Mouse (Mus musculus): Measurements from ENCODE around the gene Galnt14. TPM values are rescaled to one million over a fixed set of nuclear protein-coding genes. Genes with fewer than 3 reads are reported as not detected.

Gene Galnt14
- polyA plus RNA-seq, 1 experiment from 2014 or later, result 21.4 TPM

GRCm38 (mm10) chr17:73489519-73489918 is 220.7 kb downstream of the Galnt14 start:
- no peak for ATAC-seq (ENCODE audit: low FRiP score, low TSS enrichment)
- Histone ChIP-seq H3K4me2 (replicated peaks; ENCODE audit: low read depth, low read length) (no peak overlapping the region), H3K27ac (ENCODE audit: low read length) (no peak overlapping the region), H3K9ac (replicated peaks; ENCODE audit: low read length) (no peak overlapping the region), H3K4me1 (ENCODE audit: insufficient read depth, low read length) (no peaks in the 10 kb centered on the region), H3K27me3 (ENCODE audit: insufficient read depth, low read length) (no peaks in the 10 kb centered on the region), H3K9me3 (ENCODE audit: low read length) (no peaks in the 10 kb centered on the region), H3K4me3 (ENCODE audit: low read length) (no peak overlapping the region), H3K36me3 (ENCODE audit: insufficient read depth, low read length) (no peaks in the 10 kb centered on the region)
- WGBS, result 84% methylated on average over 4 of the region's 4 CpGs

- no peak overlapping the region for H3K4me3 ChIP-seq (ENCODE audit: low read length)
- no peaks in the 10 kb centered on the region for H3K27me3 ChIP-seq (ENCODE audit: insufficient read depth, low read length)
- no peaks in the 10 kb centered on the region for H3K4me1 ChIP-seq (ENCODE audit: insufficient read depth, low read length)
- no peak overlapping the region for H3K4me2 ChIP-seq (replicated peaks; ENCODE audit: low read depth, low read length)
- ATAC-seq (ENCODE audit: low FRiP score, low TSS enrichment), result no peak; the same call in 1 of the 2 replicates
- H3K9me3 ChIP-seq (ENCODE audit: low read length), result no peaks in the 10 kb centered on the region
- no peak overlapping the region for H3K27ac ChIP-seq (ENCODE audit: low read length)
- no peaks in the 10 kb centered on the region for H3K36me3 ChIP-seq (ENCODE audit: insufficient read depth, low read length)
- WGBS, result 23% methylated on average over 13 of the region's 13 CpGs
- no peak overlapping the region for H3K9ac ChIP-seq (replicated peaks; ENCODE audit: low read length)
Observed at GRCm38 (mm10) chr17:73487792-73488191, 222.5 kb downstream of the Galnt14 start.

- no peak for ATAC-seq (ENCODE audit: low FRiP score, low TSS enrichment)
- Histone ChIP-seq H3K4me2 (replicated peaks; ENCODE audit: low read depth, low read length) (no peak overlapping the region), H3K9me3 (ENCODE audit: low read length) (no peaks in the 10 kb centered on the region), H3K27me3 (ENCODE audit: insufficient read depth, low read length) (no peaks in the 10 kb centered on the region), H3K36me3 (ENCODE audit: insufficient read depth, low read length) (no peaks in the 10 kb centered on the region), H3K27ac (ENCODE audit: low read length) (no peak overlapping the region), H3K4me1 (ENCODE audit: insufficient read depth, low read length) (no peaks in the 10 kb centered on the region), H3K9ac (replicated peaks; ENCODE audit: low read length) (no peak overlapping the region), H3K4me3 (ENCODE audit: low read length) (no peak overlapping the region)
- WGBS, result 75% methylated on average over 3 of the region's 3 CpGs
Observed at GRCm38 (mm10) chr17:73487380-73487779, 222.9 kb downstream of the Galnt14 start.

GRCm38 (mm10) chr17:73477096-73478076 is 232.9 kb downstream of the Galnt14 start:
- Histone ChIP-seq H3K9ac (replicated peaks; ENCODE audit: low read length) (no peak overlapping the region), H3K4me3 (ENCODE audit: low read length) (no peak overlapping the region), H3K27ac (ENCODE audit: low read length) (no peak overlapping the region), H3K4me1 (ENCODE audit: insufficient read depth, low read length) (no peaks in the 10 kb centered on the region), H3K36me3 (ENCODE audit: insufficient read depth, low read length) (no peaks in the 10 kb centered on the region), H3K27me3 (ENCODE audit: insufficient read depth, low read length) (no peaks in the 10 kb centered on the region), H3K4me2 (replicated peaks; ENCODE audit: low read depth, low read length) (no peak overlapping the region), H3K9me3 (ENCODE audit: low read length) (no peaks in the 10 kb centered on the region)
- ATAC-seq (ENCODE audit: low FRiP score, low TSS enrichment), result no peak
- 57% methylated on average over 11 of the region's 11 CpGs for WGBS

GRCm38 (mm10) chr17:73474371-73474770 is 235.9 kb downstream of the Galnt14 start:
- Histone ChIP-seq H3K4me2 (replicated peaks; ENCODE audit: low read depth, low read length) (no peak overlapping the region), H3K27me3 (ENCODE audit: insufficient read depth, low read length) (no peaks in the 10 kb centered on the region), H3K4me1 (ENCODE audit: insufficient read depth, low read length) (no peaks in the 10 kb centered on the region), H3K9ac (replicated peaks; ENCODE audit: low read length) (no peak overlapping the region), H3K4me3 (ENCODE audit: low read length) (no peak overlapping the region), H3K36me3 (ENCODE audit: insufficient read depth, low read length) (no peaks in the 10 kb centered on the region), H3K9me3 (ENCODE audit: low read length) (no peaks in the 10 kb centered on the region), H3K27ac (ENCODE audit: low read length) (no peak overlapping the region)
- no peak for ATAC-seq (ENCODE audit: low FRiP score, low TSS enrichment)
- 43% methylated on average over 7 of the region's 7 CpGs for WGBS

- Histone ChIP-seq H3K36me3 (ENCODE audit: insufficient read depth, low read length) (no peaks in the 10 kb centered on the region), H3K9ac (replicated peaks; ENCODE audit: low read length) (no peak overlapping the region), H3K4me1 (ENCODE audit: insufficient read depth, low read length) (no peaks in the 10 kb centered on the region), H3K9me3 (ENCODE audit: low read length) (no peaks in the 10 kb centered on the region), H3K27ac (ENCODE audit: low read length) (no peak overlapping the region), H3K4me3 (ENCODE audit: low read length) (no peak overlapping the region), H3K4me2 (replicated peaks; ENCODE audit: low read depth, low read length) (no peak overlapping the region), H3K27me3 (ENCODE audit: insufficient read depth, low read length) (no peaks in the 10 kb centered on the region)
- WGBS, result 71% methylated on average over 3 of the region's 3 CpGs
- ATAC-seq (ENCODE audit: low FRiP score, low TSS enrichment), result no peak
Observed at GRCm38 (mm10) chr17:73473012-73473411, 237.2 kb downstream of the Galnt14 start.

GRCm38 (mm10) chr17:73460874-73461273 is 249.4 kb downstream of the Galnt14 start:
- 86% methylated on average over 4 of the region's 4 CpGs for WGBS

GRCm38 (mm10) chr17:73458741-73459140 is 251.5 kb downstream of the Galnt14 start:
- H3K9me3 ChIP-seq (ENCODE audit: low read length), result no peaks in the 10 kb centered on the region
- H3K9ac ChIP-seq (replicated peaks; ENCODE audit: low read length), result no peak overlapping the region
- ATAC-seq (ENCODE audit: low FRiP score, low TSS enrichment), result no peak
- WGBS, result 79% methylated on average over 4 of the region's 4 CpGs
- H3K36me3 ChIP-seq (ENCODE audit: insufficient read depth, low read length), result no peaks in the 10 kb centered on the region
- H3K27ac ChIP-seq (ENCODE audit: low read length), result no peak overlapping the region
- no peak overlapping the region for H3K4me2 ChIP-seq (replicated peaks; ENCODE audit: low read depth, low read length)
- H3K27me3 ChIP-seq (ENCODE audit: insufficient read depth, low read length), result no peaks in the 10 kb centered on the region
- no peaks in the 10 kb centered on the region for H3K4me1 ChIP-seq (ENCODE audit: insufficient read depth, low read length)
- no peak overlapping the region for H3K4me3 ChIP-seq (ENCODE audit: low read length)

More at GRCm38 (mm10) chr17:73460874-73461273, 249.4 kb downstream of the Galnt14 start:
- Histone ChIP-seq H3K9ac (replicated peaks; ENCODE audit: low read length) (no peak overlapping the region), H3K9me3 (ENCODE audit: low read length) (no peaks in the 10 kb centered on the region), H3K4me3 (ENCODE audit: low read length) (no peak overlapping the region), H3K4me2 (replicated peaks; ENCODE audit: low read depth, low read length) (no peak overlapping the region), H3K36me3 (ENCODE audit: insufficient read depth, low read length) (no peaks in the 10 kb centered on the region), H3K27ac (ENCODE audit: low read length) (no peak overlapping the region), H3K27me3 (ENCODE audit: insufficient read depth, low read length) (no peaks in the 10 kb centered on the region), H3K4me1 (ENCODE audit: insufficient read depth, low read length) (no peaks in the 10 kb centered on the region)
- no peak for ATAC-seq (ENCODE audit: low FRiP score, low TSS enrichment)

GRCm38 (mm10) chr17:73456551-73456950 is 253.7 kb downstream of the Galnt14 start:
- H3K27ac ChIP-seq (ENCODE audit: low read length), result no peak overlapping the region
- ATAC-seq (ENCODE audit: low FRiP score, low TSS enrichment), result no peak
- H3K27me3 ChIP-seq (ENCODE audit: insufficient read depth, low read length), result no peaks in the 10 kb centered on the region
- WGBS, result 92% methylated on average over 2 of the region's 2 CpGs
- H3K36me3 ChIP-seq (ENCODE audit: insufficient read depth, low read length), result no peaks in the 10 kb centered on the region
- H3K4me2 ChIP-seq (replicated peaks; ENCODE audit: low read depth, low read length), result no peak overlapping the region
- H3K9ac ChIP-seq (replicated peaks; ENCODE audit: low read length), result no peak overlapping the region
- no peak overlapping the region for H3K4me3 ChIP-seq (ENCODE audit: low read length)
- H3K4me1 ChIP-seq (ENCODE audit: insufficient read depth, low read length), result no peaks in the 10 kb centered on the region
- H3K9me3 ChIP-seq (ENCODE audit: low read length), result no peaks in the 10 kb centered on the region

GRCm38 (mm10) chr17:73453646-73454045 is 256.6 kb downstream of the Galnt14 start:
- no peaks in the 10 kb centered on the region for H3K9me3 ChIP-seq (ENCODE audit: low read length)
- no peak overlapping the region for H3K4me2 ChIP-seq (replicated peaks; ENCODE audit: low read depth, low read length)
- WGBS, result 79% methylated on average over 3 of the region's 3 CpGs
- H3K4me3 ChIP-seq (ENCODE audit: low read length), result no peak overlapping the region
- H3K9ac ChIP-seq (replicated peaks; ENCODE audit: low read length), result no peak overlapping the region
- H3K36me3 ChIP-seq (ENCODE audit: insufficient read depth, low read length), result no peaks in the 10 kb centered on the region
- no peaks in the 10 kb centered on the region for H3K4me1 ChIP-seq (ENCODE audit: insufficient read depth, low read length)
- no peak overlapping the region for H3K27ac ChIP-seq (ENCODE audit: low read length)
- no peaks in the 10 kb centered on the region for H3K27me3 ChIP-seq (ENCODE audit: insufficient read depth, low read length)
- ATAC-seq (ENCODE audit: low FRiP score, low TSS enrichment), result no peak

Measured in kidney, embryonic 16.5 days (tissue).